Mouse (Mus musculus) layer of hippocampus, adult 9-10 months (tissue): ENCODE measurements around the gene Srp54b.
"Not testable (repeated sequence)": the region's sequence is repeated elsewhere in the genome, so short reads cannot be mapped to it uniquely, and the experiment has no call there.

Source experiments
- DNase-seq: peaks from one replicate; pipeline ENCODE4 v3.0.0; 2022; ENCODE audit warnings: low spot score

Gene Srp54b

DNA sequence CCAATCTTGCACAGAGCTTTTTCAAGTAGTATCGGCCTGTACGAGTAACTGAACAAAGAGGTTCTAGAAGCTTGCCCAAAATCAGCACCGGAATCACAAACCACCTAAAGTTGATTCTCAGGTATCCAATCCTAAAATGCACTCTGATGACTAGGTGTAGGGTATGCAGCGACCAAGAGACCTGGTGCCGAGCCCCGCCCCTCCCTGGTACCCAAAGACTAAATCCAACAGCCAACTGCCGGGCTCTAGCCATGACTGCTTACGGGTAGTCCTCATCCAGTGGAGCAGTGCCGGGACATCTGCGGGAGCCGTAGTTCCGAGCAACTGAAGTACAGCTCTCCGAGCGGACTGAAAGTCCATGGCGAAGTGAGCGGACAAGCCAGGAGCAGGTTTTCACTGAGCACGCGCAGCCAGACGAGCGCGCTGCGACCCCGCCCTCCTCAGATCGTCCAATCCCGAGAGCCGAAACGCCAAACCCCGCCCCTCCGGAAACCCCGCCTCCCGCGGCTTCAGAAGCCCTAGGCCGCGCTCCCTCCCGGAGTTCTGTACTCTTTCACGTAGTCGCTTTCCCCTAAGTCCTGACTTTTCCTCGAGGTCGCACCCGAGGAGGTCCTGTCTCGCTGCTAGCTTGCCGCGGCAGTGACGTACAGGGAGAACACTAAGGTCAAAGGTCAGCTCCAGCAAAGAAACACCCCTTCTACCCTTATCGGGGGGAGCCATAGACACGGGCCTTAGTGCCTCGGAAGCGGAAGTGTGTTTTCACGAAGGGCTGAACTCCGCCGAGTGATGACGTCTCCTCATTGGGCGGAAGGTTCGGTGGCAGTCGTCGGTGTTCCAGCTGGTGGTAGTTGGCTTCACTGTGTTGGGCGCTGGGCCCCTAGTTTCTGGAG lies at the start of gene Srp54b:
Gene Srp54b, plus strand, starts transcription at position 546 of the 890 bp plus-strand sequence.
- DNase-seq = not testable (repeated sequence)

DNA sequence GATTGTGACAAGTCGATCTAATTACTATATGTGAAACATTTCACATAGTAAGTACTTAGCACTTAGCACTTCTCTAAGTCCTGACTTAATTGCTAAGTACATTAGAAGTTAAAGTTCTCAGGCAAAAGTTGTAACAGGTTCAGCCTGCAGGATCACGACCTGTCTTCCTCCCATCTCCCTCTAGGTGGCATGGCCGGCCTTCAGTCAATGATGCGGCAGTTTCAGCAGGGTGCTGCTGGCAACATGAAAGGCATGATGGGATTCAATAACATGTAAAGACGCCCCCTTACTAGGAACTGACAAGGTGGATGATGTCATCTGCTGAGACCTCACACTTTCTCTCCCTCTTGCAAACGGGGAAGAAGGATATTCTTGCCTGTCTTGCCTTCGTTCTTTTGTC lies 42.3 kb upstream of the Srp54b start:
- not testable (repeated sequence) for DNase-seq

DNA sequence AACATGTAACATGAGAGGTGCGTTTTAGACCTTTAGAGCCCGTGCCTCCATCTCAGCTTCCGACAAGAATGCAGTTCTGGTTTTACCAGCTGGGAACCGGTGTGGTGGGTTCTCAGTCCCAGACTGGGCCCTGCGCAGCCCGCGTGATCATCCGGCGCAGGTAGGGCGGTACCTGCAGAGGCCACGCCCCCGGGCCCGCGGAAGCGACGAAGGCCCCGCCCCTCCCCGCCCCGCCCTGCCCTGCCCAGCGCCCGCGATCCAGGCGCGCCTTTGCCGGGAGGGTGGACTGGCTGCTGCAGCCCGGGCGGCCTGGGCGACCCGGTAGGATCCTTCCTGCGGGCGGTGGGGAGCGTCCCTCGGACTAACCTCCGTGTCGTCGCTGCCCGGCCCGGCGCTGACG lies 30.7 kb upstream of the Srp54b start, which contains the start of gene Fam177a:
Gene Fam177a, plus strand, starts transcription at position 228 of the 400 bp plus-strand sequence.
- not testable (repeated sequence) for DNase-seq

DNA sequence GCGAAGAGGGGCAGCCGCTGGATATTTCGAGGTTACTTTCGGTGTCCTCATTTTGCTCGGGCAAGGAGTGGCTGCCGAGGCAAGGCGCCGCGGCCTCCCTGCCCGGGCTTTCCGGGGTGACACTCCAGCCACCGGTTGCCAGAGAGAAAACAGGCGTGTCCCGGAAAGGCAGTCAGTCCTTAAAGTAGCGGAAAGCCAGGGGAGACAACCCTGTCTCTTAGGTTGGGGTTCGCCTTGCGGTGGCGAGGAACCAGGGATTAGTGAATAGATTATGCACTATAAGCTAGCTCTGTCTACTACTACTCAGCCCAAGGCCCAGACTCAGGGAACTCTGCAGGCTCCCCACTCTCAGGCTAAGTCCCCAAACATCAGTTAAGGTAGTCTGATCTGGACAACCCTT lies 30.2 kb upstream of the Srp54b start:
- DNase-seq = not testable (repeated sequence)

DNA sequence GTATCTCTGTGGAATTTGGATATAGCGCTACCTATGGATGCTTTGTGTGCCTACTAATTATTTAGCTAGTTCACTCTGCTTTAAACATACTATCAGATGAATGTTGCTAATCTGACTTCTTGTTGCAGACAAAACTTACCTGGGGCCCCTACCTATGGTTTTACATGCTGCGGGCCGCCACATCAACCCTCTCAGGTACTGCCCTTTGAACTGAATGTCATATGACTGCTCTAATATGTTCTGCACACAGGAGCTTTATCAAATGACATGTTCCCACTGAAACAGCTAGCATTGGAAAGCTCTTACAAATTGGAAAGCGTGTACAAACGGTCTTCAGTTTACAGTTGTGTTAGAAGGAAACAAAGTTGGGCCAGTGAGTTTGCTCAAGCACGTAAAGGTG lies 19.4 kb upstream of the Srp54b start:
- DNase-seq = not testable (repeated sequence)

DNA sequence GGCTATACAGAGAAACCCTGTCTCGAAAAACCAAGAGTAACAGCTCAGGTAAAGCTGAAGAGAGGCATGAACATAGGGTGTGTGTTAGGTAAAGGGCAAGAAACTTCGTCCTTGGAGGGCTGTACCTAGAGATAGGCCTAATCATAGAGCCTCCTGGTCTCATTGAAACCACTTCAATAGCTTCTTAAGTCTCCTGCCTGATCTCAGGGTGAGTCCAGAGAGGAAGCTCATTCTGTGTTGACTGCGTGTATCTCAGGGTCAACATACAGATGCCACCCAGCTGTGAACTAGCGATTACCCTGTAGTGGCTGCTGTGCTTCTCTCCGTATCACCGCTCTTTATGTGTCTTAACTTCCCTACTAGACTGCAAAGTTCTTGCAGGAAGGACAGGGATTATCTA lies 17.0 kb upstream of the Srp54b start:
- not testable (repeated sequence) for DNase-seq

DNA sequence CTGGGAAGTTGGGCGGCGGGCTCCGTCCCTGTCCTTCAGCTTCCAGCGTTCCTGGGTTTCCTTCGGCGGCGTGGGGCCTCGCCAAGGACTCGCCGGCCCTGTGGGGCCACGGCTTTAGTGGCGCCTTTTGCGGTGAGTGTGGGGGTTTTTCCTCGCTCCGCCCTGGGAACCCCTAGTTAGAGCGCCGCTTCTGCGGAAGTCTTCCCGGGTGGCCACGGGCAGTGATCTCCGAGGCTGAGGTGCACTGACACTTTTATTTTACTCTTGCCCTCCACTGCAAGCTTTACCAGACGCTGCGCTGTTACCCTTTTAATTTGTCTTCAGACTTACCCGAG lies 512 bp downstream of the Srp54b start:
- DNase-seq = not testable (repeated sequence)

DNA sequence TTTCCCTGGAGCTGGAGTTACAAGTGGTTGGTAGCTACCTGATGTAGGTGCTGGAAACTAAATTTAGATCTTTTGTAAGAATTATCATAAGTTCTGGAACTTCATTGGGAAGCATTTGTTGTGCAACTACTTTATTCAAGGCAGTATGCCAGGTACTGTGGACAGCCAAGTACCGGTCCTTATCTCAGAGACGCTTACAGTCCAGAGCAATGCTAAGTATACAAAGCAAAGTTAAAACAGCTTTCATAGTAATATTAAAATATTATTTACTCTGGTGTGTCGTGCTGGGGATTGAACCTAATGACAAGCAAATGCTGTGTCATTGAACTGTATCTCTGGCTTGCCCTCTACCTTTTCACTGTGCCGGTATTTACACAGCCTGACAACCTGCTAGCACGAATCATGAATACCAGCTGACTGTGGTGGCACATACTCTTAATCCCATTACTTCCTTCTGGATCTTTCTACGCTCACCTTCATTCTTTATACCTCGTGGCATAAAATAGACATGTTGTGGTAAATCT lies 12.2 kb downstream of the Srp54b start:
- DNase-seq = not testable (repeated sequence)

DNA sequence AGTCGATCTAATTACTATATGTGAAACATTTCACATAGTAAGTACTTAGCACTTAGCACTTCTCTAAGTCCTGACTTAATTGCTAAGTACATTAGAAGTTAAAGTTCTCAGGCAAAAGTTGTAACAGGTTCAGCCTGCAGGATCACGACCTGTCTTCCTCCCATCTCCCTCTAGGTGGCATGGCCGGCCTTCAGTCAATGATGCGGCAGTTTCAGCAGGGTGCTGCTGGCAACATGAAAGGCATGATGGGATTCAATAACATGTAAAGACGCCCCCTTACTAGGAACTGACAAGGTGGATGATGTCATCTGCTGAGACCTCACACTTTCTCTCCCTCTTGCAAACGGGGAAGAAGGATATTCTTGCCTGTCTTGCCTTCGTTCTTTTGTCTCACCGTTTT lies 32.8 kb downstream of the Srp54b start:
- DNase-seq = not testable (repeated sequence)

DNA sequence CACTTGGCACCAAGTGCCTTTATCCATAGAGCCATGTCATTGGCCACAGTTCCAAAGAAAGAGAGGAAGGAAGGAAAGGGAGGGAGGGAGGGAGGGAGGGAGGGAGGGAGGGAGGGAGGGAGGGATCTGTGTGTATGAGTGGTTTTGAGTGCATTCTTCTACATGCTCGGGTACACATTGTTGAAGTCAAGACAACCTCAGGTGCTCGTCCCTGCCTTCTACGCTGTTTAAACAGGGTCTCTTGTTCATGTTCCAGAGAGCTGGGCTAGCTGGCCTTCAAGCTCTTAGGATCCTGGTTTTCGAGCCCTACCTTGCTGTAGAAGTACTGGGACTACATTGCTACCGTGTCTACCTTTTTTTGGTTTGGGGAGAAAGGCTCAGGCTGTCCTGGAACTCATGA lies 34.2 kb downstream of the Srp54b start:
- not testable (repeated sequence) for DNase-seq

DNA sequence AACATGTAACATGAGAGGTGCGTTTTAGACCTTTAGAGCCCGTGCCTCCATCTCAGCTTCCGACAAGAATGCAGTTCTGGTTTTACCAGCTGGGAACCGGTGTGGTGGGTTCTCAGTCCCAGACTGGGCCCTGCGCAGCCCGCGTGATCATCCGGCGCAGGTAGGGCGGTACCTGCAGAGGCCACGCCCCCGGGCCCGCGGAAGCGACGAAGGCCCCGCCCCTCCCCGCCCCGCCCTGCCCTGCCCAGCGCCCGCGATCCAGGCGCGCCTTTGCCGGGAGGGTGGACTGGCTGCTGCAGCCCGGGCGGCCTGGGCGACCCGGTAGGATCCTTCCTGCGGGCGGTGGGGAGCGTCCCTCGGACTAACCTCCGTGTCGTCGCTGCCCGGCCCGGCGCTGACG lies 44.4 kb downstream of the Srp54b start, which contains the start of gene 1700047I17Rik2:
Gene 1700047I17Rik2, plus strand, starts transcription at position 287 of the 400 bp plus-strand sequence.
- not testable (repeated sequence) for DNase-seq

DNA sequence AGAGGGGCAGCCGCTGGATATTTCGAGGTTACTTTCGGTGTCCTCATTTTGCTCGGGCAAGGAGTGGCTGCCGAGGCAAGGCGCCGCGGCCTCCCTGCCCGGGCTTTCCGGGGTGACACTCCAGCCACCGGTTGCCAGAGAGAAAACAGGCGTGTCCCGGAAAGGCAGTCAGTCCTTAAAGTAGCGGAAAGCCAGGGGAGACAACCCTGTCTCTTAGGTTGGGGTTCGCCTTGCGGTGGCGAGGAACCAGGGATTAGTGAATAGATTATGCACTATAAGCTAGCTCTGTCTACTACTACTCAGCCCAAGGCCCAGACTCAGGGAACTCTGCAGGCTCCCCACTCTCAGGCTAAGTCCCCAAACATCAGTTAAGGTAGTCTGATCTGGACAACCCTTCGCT lies 44.9 kb downstream of the Srp54b start:
- DNase-seq = not testable (repeated sequence)

DNA sequence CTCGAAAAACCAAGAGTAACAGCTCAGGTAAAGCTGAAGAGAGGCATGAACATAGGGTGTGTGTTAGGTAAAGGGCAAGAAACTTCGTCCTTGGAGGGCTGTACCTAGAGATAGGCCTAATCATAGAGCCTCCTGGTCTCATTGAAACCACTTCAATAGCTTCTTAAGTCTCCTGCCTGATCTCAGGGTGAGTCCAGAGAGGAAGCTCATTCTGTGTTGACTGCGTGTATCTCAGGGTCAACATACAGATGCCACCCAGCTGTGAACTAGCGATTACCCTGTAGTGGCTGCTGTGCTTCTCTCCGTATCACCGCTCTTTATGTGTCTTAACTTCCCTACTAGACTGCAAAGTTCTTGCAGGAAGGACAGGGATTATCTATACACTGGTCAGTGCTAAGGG lies 58.0 kb downstream of the Srp54b start:
- DNase-seq = not testable (repeated sequence)

DNA sequence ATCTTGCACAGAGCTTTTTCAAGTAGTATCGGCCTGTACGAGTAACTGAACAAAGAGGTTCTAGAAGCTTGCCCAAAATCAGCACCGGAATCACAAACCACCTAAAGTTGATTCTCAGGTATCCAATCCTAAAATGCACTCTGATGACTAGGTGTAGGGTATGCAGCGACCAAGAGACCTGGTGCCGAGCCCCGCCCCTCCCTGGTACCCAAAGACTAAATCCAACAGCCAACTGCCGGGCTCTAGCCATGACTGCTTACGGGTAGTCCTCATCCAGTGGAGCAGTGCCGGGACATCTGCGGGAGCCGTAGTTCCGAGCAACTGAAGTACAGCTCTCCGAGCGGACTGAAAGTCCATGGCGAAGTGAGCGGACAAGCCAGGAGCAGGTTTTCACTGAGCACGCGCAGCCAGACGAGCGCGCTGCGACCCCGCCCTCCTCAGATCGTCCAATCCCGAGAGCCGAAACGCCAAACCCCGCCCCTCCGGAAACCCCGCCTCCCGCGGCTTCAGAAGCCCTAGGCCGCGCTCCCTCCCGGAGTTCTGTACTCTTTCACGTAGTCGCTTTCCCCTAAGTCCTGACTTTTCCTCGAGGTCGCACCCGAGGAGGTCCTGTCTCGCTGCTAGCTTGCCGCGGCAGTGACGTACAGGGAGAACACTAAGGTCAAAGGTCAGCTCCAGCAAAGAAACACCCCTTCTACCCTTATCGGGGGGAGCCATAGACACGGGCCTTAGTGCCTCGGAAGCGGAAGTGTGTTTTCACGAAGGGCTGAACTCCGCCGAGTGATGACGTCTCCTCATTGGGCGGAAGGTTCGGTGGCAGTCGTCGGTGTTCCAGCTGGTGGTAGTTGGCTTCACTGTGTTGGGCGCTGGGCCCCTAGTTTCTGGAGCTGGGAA lies 75.0 kb downstream of the Srp54b start, which contains the start of gene Srp54c:
Gene Srp54c, plus strand, starts transcription at position 543 of the 894 bp plus-strand sequence.
- DNase-seq = not testable (repeated sequence)

DNA sequence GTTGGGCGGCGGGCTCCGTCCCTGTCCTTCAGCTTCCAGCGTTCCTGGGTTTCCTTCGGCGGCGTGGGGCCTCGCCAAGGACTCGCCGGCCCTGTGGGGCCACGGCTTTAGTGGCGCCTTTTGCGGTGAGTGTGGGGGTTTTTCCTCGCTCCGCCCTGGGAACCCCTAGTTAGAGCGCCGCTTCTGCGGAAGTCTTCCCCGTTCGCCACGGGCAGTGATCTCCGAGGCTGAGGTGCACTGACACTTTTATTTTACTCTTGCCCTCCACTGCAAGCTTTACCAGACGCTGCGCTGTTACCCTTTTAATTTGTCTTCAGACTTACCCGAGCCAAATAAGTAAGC lies 75.6 kb downstream of the Srp54b start:
- not testable (repeated sequence) for DNase-seq
